Mouse (Mus musculus): ENCODE results near the gene Dennd1a.

GRCm38 (mm10) chr2:37849357-37849756 is 437.8 kb downstream of the Dennd1a start:
- no peak for TF ChIP-seq CTCF (IDR thresholded peaks at IDR 0.05; ENCODE audit: extremely low read depth, insufficient read depth, insufficient read length, insufficient replicate concordance)
- no peak for TF ChIP-seq POLR2A (IDR thresholded peaks at IDR 0.05; ENCODE audit: low read depth, low read length)

Measured in spleen, adult 2 months (tissue).